Mouse (Mus musculus) naive thymus-derived CD4-positive, alpha-beta T cell, adult 5 months (primary cell): Measurements from ENCODE around the gene Gabpa. TPM values are rescaled to one million over a fixed set of nuclear protein-coding genes. Genes with fewer than 3 reads are reported as not detected.

ENCODE experiments used
- polyA plus RNA-seq: library from polyadenylated mRNA; unstranded; fragments of 100-300 nt; shearing (Covaris generic); gene quantifications from one replicate; pipeline ENCODE4 v1.2.1, GENCODE M21; 2017

Gene Gabpa
- polyA plus RNA-seq, result 43.2 TPM

GRCm38 (mm10) chr16:84834745-84835440 is at the start of gene Gabpa:
Gene Gabpa, plus strand, starts transcription at chr16:84834925.

GRCm38 (mm10) chr16:84835441-84835822 is 707 bp downstream of the Gabpa start, which contains the start of gene Atp5j:
Gene Atp5j, minus strand, starts transcription at chr16:84835625.

Other genes starting within 250 kb of the Gabpa start
- gene Mrpl39, start 99.2 kb upstream of the Gabpa start, polyA plus RNA-seq, result 17.8 TPM
- gene Jam2, start 60.8 kb upstream of the Gabpa start, polyA plus RNA-seq, result not detected
- gene Atp5j, start 700 bp downstream of the Gabpa start, polyA plus RNA-seq, result 289 TPM